Mouse (Mus musculus) forebrain, postnatal 0 days (tissue): ENCODE data around the gene Nt5dc2. TPM values are rescaled to one million over a fixed set of nuclear protein-coding genes. Genes with fewer than 3 reads are reported as not detected.

Source experiments
- ATAC-seq: fragments of 200-750 bp; cut with Nextera tagmentation; 2 replicates; pipeline ENCODE4 v1.8.0; 2017; ENCODE audit warnings: mild to moderate bottlenecking, moderate library complexity
- DNase-seq: peaks from one replicate; pipeline ENCODE4 v3.0.0-alpha.2; 2015
- H3K27ac ChIP-seq: fragments of 300-500 bp; sonication (generic); 2 replicates; pipeline ENCODE4 v1.5.1; 2014; ENCODE audit warnings: low read depth, mild to moderate bottlenecking, antibody characterized with exemption, low read length, moderate library complexity, mixed read lengths
- H3K27me3 ChIP-seq: fragments of 300-500 bp; sonication (generic); 2 replicates; pipeline ENCODE4 v1.6.1; 2014; ENCODE audit warnings: mild to moderate bottlenecking, low read length, mixed read lengths; ENCODE audit not compliant: insufficient read depth
- H3K36me3 ChIP-seq: fragments of 300-500 bp; sonication (generic); 2 replicates; pipeline ENCODE4 v1.6.1; 2014; ENCODE audit warnings: mild to moderate bottlenecking, moderate library complexity; ENCODE audit not compliant: insufficient read depth
- H3K4me1 ChIP-seq: fragments of 300-500 bp; sonication (generic); 2 replicates; pipeline ENCODE4 v1.6.1; 2014; ENCODE audit warnings: antibody characterized with exemption; ENCODE audit not compliant: insufficient read depth
- H3K4me2 ChIP-seq: fragments of 300-500 bp; sonication (generic); 2 replicates; pipeline ENCODE4 v1.6.1; 2014; ENCODE audit warnings: low read depth, mild to moderate bottlenecking, moderate library complexity
- H3K4me3 ChIP-seq: fragments of 300-500 bp; sonication (generic); 2 replicates; pipeline ENCODE4 v1.5.1; 2014; ENCODE audit warnings: low read depth, low read length, mixed read lengths
- H3K9ac ChIP-seq: fragments of 300-500 bp; sonication (generic); 2 replicates; pipeline ENCODE4 v1.6.1; 2014; ENCODE audit warnings: mild to moderate bottlenecking
- H3K9me3 ChIP-seq: fragments of 300-500 bp; sonication (generic); 2 replicates; pipeline ENCODE4 v1.6.1; 2016; ENCODE audit warnings: low read length
- CTCF ChIP-seq: sonication (generic); IDR thresholded peaks from 2 replicates; pipeline ENCODE4 v1.5.1; 2016; ENCODE audit warnings: antibody characterized with exemption, control low read depth, low read depth
- WGBS: fragments of 180-500 bp; shearing (Covaris S2); extraction: QIAGEN DNeasy Blood & Tissue Kit; methylation state at CpG from one replicate; pipeline ENCODE4 v1.1.7; 2014; 5-methylcytosine and 5-hydroxymethylcytosine counted together
- polyA plus RNA-seq: library from polyadenylated mRNA; unstranded; fragments of >200 nt; fragmentation: Nextera tagmentation; extraction: Ambion mirVana; gene quantifications from 2 replicates; pipeline ENCODE4 v1.2.1, GENCODE M21; 2015
- total RNA-seq: library from RNA; depleted of rRNA; stranded (reverse); fragments of >200 nt; gene quantifications from 2 replicates; pipeline ENCODE4 v1.2.3, GENCODE M21; 2014; rRNA removed

Nt5dc2 gene
- total and polyA plus RNA-seq, 2 experiments from 2014 or later: 80.3 to 107 TPM

DNA sequence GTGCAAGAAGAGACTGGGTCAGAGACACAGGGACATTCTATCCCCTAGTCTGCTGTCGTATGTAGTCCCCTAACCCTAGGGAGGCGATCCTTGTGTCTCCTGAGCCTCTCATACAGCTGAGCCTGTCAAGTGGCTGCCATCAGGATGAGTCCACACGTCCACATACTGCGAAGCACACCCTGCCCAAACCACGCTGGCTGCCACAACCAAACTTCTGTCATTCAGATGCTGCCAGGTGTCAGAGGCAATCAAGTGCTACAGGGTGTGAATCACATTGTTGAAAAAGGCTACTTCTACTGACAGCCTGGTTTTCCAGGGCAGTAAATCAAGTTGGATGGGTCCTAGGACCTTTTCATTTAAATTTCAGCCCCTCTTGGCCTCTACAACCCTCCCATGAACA, 46.9 kb downstream of the Nt5dc2 start:
- DNase-seq (no peak), ATAC-seq (no peak)
- no peaks in the 10 kb centered on the region for H3K9me3 ChIP-seq
- no peak overlapping the region for H3K4me3 ChIP-seq
- TF ChIP-seq CTCF: no peak
- H3K9ac ChIP-seq: no peak overlapping the region
- peaks cover 98% of the 10 kb centered on the region for H3K36me3 ChIP-seq
- H3K4me1 ChIP-seq: no peaks in the 10 kb centered on the region
- no peak overlapping the region for H3K4me2 ChIP-seq
- H3K27me3 ChIP-seq: no peaks in the 10 kb centered on the region
- WGBS: 85% methylated on average over 5 of the region's 5 CpGs
- no peak overlapping the region for H3K27ac ChIP-seq

DNA sequence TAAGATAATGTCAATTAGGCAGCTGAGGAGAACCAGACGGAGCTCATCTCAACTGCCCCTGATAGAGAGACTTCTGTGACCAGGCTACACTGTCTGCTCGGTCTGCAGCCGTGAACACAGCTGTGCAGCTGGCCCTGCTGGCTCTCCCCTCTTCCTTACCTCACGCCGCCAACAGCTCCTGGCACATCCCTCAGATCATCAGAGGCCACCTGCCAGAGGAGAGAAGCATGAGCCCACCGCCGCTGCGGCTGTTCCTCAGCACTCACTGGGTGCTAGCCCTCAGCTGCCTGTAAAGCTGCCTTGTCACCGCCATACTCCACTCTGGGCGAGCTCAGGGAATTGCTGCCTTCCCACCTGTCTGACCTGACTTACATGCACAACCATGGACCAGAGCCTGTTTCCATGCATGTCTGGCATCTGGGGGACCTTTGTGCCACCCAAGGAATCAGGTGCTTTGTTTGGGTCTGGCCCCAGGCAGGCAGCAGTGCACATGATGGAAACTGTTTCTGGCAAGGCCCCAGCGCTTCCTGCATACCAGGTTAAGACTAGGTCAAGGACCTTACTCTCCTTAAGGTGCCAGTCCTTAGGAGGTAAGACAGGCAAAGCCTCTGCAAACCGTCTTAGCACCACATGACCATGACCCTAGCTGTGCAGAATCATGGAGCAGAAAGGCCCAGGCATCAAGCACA, 49.0 kb downstream of the Nt5dc2 start:
- ATAC-seq (peak; percentile 45), DNase-seq (no peak)
- TF ChIP-seq CTCF: no peak
- Histone ChIP-seq H3K9me3 (no peaks in the 10 kb centered on the region), H3K4me3 (no peak overlapping the region), H3K4me1 (no peaks in the 10 kb centered on the region), H3K9ac (no peak overlapping the region), H3K4me2 (no peak overlapping the region), H3K27me3 (no peaks in the 10 kb centered on the region), H3K36me3 (peaks cover 97% of the 10 kb centered on the region), H3K27ac (no peak overlapping the region)
- 86% methylated on average over 12 of the region's 12 CpGs for WGBS

DNA sequence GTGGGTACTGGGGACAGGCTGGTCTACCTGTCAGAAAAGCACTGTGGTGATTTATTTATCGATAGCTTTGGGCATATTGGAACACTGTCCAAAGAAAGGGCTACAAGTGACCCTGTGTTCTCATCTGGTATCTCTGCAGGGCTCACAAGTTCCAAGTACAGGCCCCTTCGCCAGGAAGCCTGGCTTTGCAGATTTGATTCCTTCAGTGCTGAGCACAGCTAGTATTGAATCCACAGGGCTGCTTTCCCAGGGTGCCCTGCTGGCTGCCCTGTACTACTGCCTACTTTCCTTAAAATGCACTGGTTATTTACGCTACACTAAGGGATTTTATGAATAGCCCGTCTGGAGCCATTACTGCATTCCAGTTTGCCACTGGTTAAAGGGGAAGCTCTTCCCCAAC, 50.7 kb downstream of the Nt5dc2 start:
- H3K4me2 ChIP-seq: no peak overlapping the region
- no peak overlapping the region for H3K4me3 ChIP-seq
- H3K9ac ChIP-seq: no peak overlapping the region
- H3K36me3 ChIP-seq: peaks cover 97% of the 10 kb centered on the region
- no peak overlapping the region for H3K27ac ChIP-seq
- ATAC-seq (no peak), DNase-seq (no peak)
- H3K4me1 ChIP-seq: no peaks in the 10 kb centered on the region
- TF ChIP-seq CTCF: no peak
- H3K27me3 ChIP-seq: no peaks in the 10 kb centered on the region
- no peaks in the 10 kb centered on the region for H3K9me3 ChIP-seq
- WGBS: 80% methylated on average over 4 of the region's 4 CpGs

DNA sequence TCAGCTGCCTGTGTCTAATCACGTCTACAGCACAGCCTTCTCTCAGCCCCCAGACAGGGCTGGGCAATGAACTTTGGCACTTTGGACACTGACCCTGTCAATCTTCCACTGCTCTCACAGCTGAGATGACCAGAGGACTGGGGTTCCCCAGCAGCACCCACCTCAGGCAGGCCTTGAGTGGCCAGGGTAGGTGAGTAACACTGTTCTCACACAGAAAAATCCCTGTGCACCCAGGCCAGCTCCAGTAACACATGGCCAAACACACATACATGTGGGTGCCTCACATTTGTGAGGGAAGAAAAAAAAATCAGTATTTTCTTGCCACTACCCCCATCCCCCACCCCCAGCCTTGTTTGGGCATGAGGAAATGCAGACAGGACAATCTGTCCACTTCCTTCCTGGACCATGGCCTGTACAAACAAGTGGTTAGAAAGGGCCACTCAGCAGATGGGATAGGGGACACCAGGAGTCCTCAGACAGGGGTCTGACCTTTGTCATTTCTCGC, 52.0 kb downstream of the Nt5dc2 start:
- Histone ChIP-seq H3K9me3 (no peaks in the 10 kb centered on the region), H3K36me3 (peaks cover 97% of the 10 kb centered on the region), H3K4me2 (no peak overlapping the region), H3K4me1 (no peaks in the 10 kb centered on the region), H3K4me3 (no peak overlapping the region), H3K27me3 (no peaks in the 10 kb centered on the region), H3K27ac (no peak overlapping the region), H3K9ac (no peak overlapping the region)
- ATAC-seq (no peak), DNase-seq (no peak)
- 73% methylated on average over 2 of the region's 2 CpGs for WGBS
- TF ChIP-seq CTCF: no peak

DNA sequence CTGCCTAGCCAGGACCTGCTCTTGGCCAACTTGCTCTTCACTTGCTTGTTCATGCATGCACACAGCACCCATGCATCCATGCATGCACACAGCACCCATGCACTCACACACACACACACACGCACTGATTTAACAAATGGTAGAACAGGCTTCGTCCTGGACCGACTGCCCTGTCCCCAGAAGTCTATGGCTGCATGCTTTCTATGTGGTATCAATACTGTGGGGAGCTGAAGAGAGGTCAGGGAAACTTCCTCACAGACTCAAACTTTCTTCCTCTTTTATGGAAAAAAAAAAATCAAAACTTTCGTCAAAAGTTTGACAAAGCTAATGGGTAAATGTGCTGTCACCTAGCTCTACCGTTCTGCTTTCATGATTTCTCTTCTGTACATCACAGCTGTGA, 52.7 kb downstream of the Nt5dc2 start:
- H3K4me2 ChIP-seq: no peak overlapping the region
- no peak overlapping the region for H3K9ac ChIP-seq
- peaks cover 98% of the 10 kb centered on the region for H3K36me3 ChIP-seq
- TF ChIP-seq CTCF: no peak
- H3K4me1 ChIP-seq: no peaks in the 10 kb centered on the region
- no peak overlapping the region for H3K27ac ChIP-seq
- H3K4me3 ChIP-seq: no peak overlapping the region
- WGBS: 89% methylated on average over 5 of the region's 5 CpGs
- ATAC-seq (no peak), DNase-seq (no peak)
- H3K9me3 ChIP-seq: no peaks in the 10 kb centered on the region
- no peaks in the 10 kb centered on the region for H3K27me3 ChIP-seq

DNA sequence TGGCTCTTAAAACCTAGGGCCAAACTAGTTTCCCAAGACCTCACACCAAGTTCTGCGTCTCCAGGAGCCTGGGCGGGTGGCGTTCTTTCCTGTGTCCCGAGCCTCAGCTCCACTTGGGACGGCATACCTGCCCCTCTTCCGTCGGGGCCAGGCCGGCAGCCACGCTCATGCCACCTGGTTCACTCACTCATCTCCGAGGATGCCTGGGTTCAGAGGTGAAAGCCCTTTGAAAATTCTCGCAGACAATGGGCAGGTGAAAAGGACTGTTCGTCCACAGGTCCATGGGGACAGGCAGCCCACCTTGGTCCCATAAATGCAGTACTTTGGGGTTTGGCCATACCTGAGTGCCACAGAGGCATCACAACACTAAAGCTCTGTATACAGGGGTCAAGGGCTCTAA, 53.3 kb downstream of the Nt5dc2 start:
- no peak for TF ChIP-seq CTCF
- Histone ChIP-seq H3K4me3 (no peak overlapping the region), H3K27ac (no peak overlapping the region), H3K9ac (no peak overlapping the region), H3K9me3 (no peaks in the 10 kb centered on the region), H3K27me3 (no peaks in the 10 kb centered on the region), H3K4me1 (no peaks in the 10 kb centered on the region), H3K4me2 (no peak overlapping the region), H3K36me3 (peaks cover 98% of the 10 kb centered on the region)
- DNase-seq (no peak), ATAC-seq (no peak)
- 94% methylated on average over 12 of the region's 12 CpGs for whole genome bisulfite sequencing

DNA sequence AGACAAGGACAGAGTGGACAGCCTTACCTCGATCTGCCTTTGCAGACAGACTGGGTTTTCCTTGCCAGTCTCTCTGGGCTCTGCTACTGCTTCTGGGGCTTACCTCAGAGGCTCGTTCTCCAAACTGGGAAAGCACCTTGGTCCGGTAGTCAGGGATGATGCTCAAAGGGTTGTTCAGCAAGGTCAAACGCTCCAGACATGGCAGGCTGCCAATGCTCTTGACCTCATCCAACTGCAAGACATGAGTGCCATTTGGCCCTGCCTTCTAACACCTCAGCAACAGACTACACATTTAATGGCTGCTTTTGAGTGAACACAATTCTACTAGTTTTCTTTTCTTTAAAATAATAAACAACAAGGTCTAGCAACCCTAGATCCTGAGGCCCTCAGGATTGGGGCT, 55.8 kb downstream of the Nt5dc2 start:
- peaks cover 98% of the 10 kb centered on the region for H3K36me3 ChIP-seq
- H3K27ac ChIP-seq: no peak overlapping the region
- DNase-seq: no peak
- H3K4me2 ChIP-seq: no peak overlapping the region
- no peaks in the 10 kb centered on the region for H3K27me3 ChIP-seq
- no peak overlapping the region for H3K4me3 ChIP-seq
- ATAC-seq: no peak
- TF ChIP-seq CTCF: no peak
- H3K9me3 ChIP-seq: no peaks in the 10 kb centered on the region
- H3K9ac ChIP-seq: no peak overlapping the region
- H3K4me1 ChIP-seq: no peaks in the 10 kb centered on the region
- 84% methylated on average over 4 of the region's 4 CpGs for WGBS

Other genes with a start within 250 kb of the Nt5dc2 start
- gene Itih4, start 244.6 kb upstream of the Nt5dc2 start, total RNA-seq: 0.15 TPM in 1 of 2 replicates, not detected in the other
- 0.15 and 0.19 TPM in 2 replicates for gene Itih4, start 244.6 kb upstream of the Nt5dc2 start, polyA plus RNA-seq
- 4.1 and 5.9 TPM in 2 replicates for gene Itih3, start 207.3 kb upstream of the Nt5dc2 start, total RNA-seq
- 2.1 and 4.8 TPM in 2 replicates for gene Itih3, start 207.3 kb upstream of the Nt5dc2 start, polyA plus RNA-seq
- not detected in 2 replicates for gene Itih1, start 187.8 kb upstream of the Nt5dc2 start, total RNA-seq
- not detected in 2 replicates for gene Itih1, start 187.8 kb upstream of the Nt5dc2 start, polyA plus RNA-seq
- gene Nek4, start 179.7 kb upstream of the Nt5dc2 start, total RNA-seq: 14.9 and 16.6 TPM in 2 replicates
- 7.9 and 14.0 TPM in 2 replicates for gene Nek4, start 179.7 kb upstream of the Nt5dc2 start, polyA plus RNA-seq
- 44.5 and 54.8 TPM in 2 replicates for gene Glt8d1, start 129.7 kb upstream of the Nt5dc2 start, total RNA-seq
- 38.7 and 39.8 TPM in 2 replicates for gene Glt8d1, start 129.7 kb upstream of the Nt5dc2 start, polyA plus RNA-seq
- 217 and 226 TPM in 2 replicates for gene Spcs1, start 129.4 kb upstream of the Nt5dc2 start, total RNA-seq
- gene Spcs1, start 129.4 kb upstream of the Nt5dc2 start, polyA plus RNA-seq: 425 and 543 TPM in 2 replicates
- 70.6 and 90.9 TPM in 2 replicates for gene Pbrm1, start 111.9 kb upstream of the Nt5dc2 start, total RNA-seq
- 48.7 and 83.8 TPM in 2 replicates for gene Pbrm1, start 111.9 kb upstream of the Nt5dc2 start, polyA plus RNA-seq
- gene Gnl3, start 111.9 kb upstream of the Nt5dc2 start, total RNA-seq: 57.3 and 69.6 TPM in 2 replicates
- 64.7 and 84.6 TPM in 2 replicates for gene Gnl3, start 111.9 kb upstream of the Nt5dc2 start, polyA plus RNA-seq
- gene Smim4, start 2.1 kb upstream of the Nt5dc2 start, total RNA-seq: 9.9 and 16.6 TPM in 2 replicates
- 49.1 and 82.7 TPM in 2 replicates for gene Smim4, start 2.1 kb upstream of the Nt5dc2 start, polyA plus RNA-seq
- gene Stab1, start 37.6 kb downstream of the Nt5dc2 start, total RNA-seq: 21.9 and 23.3 TPM in 2 replicates
- 7.7 and 11.4 TPM in 2 replicates for gene Stab1, start 37.6 kb downstream of the Nt5dc2 start, polyA plus RNA-seq
- gene Tnnc1, start 77.3 kb downstream of the Nt5dc2 start, total RNA-seq: 1.2 and 2.4 TPM in 2 replicates
- gene Tnnc1, start 77.3 kb downstream of the Nt5dc2 start, polyA plus RNA-seq: 2.4 and 3.0 TPM in 2 replicates
- gene Nisch, start 85.9 kb downstream of the Nt5dc2 start, total RNA-seq: 211 and 300 TPM in 2 replicates
- gene Nisch, start 85.9 kb downstream of the Nt5dc2 start, polyA plus RNA-seq: 148 and 199 TPM in 2 replicates
- 2.2 and 3.7 TPM in 2 replicates for gene Sema3g, start 86.8 kb downstream of the Nt5dc2 start, total RNA-seq
- gene Sema3g, start 86.8 kb downstream of the Nt5dc2 start, polyA plus RNA-seq: 0.23 and 0.31 TPM in 2 replicates
- 7.1 and 8.6 TPM in 2 replicates for gene Phf7, start 120.3 kb downstream of the Nt5dc2 start, total RNA-seq
- gene Phf7, start 120.3 kb downstream of the Nt5dc2 start, polyA plus RNA-seq: 12.2 and 12.9 TPM in 2 replicates
- 136 and 139 TPM in 2 replicates for gene Bap1, start 120.4 kb downstream of the Nt5dc2 start, total RNA-seq
- 104 and 115 TPM in 2 replicates for gene Bap1, start 120.4 kb downstream of the Nt5dc2 start, polyA plus RNA-seq
- gene Dnah1, start 192.8 kb downstream of the Nt5dc2 start, total RNA-seq: 4.6 and 7.2 TPM in 2 replicates
- 1.7 and 2.3 TPM in 2 replicates for gene Dnah1, start 192.8 kb downstream of the Nt5dc2 start, polyA plus RNA-seq
- 71.3 and 73.3 TPM in 2 replicates for gene Capn7, start 205.6 kb downstream of the Nt5dc2 start, total RNA-seq
- gene Capn7, start 205.6 kb downstream of the Nt5dc2 start, polyA plus RNA-seq: 43.3 and 51.4 TPM in 2 replicates